Mouse (Mus musculus) megakaryocyte, embryonic 14.5 days (primary cell): ENCODE measurements around the gene Gm19935. TPM values are rescaled to one million over a fixed set of nuclear protein-coding genes. Genes with fewer than 3 reads are reported as not detected.
A peak's percentile ranks its signal among the peaks of the same experiment; 100 is the strongest.

Experiments
- H3K27me3 ChIP-seq: replicated peaks from 2 replicates; pipeline ENCODE3; 2012; ENCODE audit warnings: inconsistent platforms
- H3K36me3 ChIP-seq: replicated peaks from 2 replicates; pipeline ENCODE3; 2012; ENCODE audit warnings: low read length, inconsistent platforms, mixed read lengths
- H3K4me1 ChIP-seq: 2 replicates; pipeline ENCODE4 v1.6.1; 2012; ENCODE audit warnings: inconsistent platforms
- H3K4me3 ChIP-seq: replicated peaks from 2 replicates; pipeline ENCODE3; 2012; ENCODE audit warnings: moderate library complexity, mild to moderate bottlenecking, inconsistent platforms
- H3K9me3 ChIP-seq: 2 replicates; pipeline ENCODE4 v1.6.1; 2012; ENCODE audit warnings: inconsistent platforms
- FLI1 ChIP-seq: IDR thresholded peaks from 2 replicates; pipeline ENCODE4 v1.6.1; 2012; ENCODE audit warnings: low read length, inconsistent platforms, mixed read lengths
- GATA1 ChIP-seq: IDR thresholded peaks from 3 replicates; pipeline ENCODE4 v1.6.1; 2012; ENCODE audit warnings: mixed read lengths, low read length, inconsistent platforms, borderline replicate concordance
- polyA plus RNA-seq: library from polyadenylated mRNA; stranded (reverse); fragments of >175 nt; gene quantifications from 2 replicates; pipeline ENCODE4 v1.2.3, GENCODE M21; 2012; ENCODE audit warnings: low replicate concordance; ENCODE audit not compliant: insufficient read depth

Gm19935 gene
- polyA plus RNA-seq, 1 experiment, result not detected

DNA sequence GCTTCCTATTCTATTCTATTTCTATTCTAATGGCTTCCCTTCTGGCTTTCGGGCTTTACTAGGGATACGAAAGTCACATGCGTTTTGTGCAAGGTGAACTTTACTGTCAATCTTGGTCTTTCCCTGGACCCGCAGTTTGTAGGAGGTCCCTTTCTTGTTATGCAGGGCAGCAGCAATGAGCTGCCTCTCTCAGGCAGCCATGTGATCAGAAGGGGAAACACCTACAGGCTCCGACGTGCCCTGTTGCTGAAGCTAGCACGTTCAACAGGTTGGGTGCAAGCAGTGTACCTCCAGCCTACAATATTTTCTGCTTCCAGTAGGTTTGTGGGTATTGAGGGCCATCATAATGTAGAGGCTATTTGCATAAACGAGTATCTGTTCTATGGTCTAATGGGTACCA lies 13.8 kb upstream of the Gm19935 start:
- Histone ChIP-seq H3K4me3 (no peak overlapping the region), H3K9me3 (no peaks in the 10 kb centered on the region), H3K27me3 (no peaks in the 10 kb centered on the region), H3K36me3 (no peaks in the 10 kb centered on the region), H3K4me1 (peaks cover 37% of the 10 kb centered on the region)
- TF ChIP-seq GATA1, result no peak
- no peak for TF ChIP-seq FLI1

GRCm38 (mm10) chr8:90829825-90830224 lies 12.6 kb upstream of the Gm19935 start:
- TF ChIP-seq GATA1, result no peak
- no peak for TF ChIP-seq FLI1
- Histone ChIP-seq H3K27me3 (no peaks in the 10 kb centered on the region), H3K4me1 (peaks cover 46% of the 10 kb centered on the region), H3K36me3 (no peaks in the 10 kb centered on the region), H3K9me3 (no peaks in the 10 kb centered on the region), H3K4me3 (no peak overlapping the region)

DNA sequence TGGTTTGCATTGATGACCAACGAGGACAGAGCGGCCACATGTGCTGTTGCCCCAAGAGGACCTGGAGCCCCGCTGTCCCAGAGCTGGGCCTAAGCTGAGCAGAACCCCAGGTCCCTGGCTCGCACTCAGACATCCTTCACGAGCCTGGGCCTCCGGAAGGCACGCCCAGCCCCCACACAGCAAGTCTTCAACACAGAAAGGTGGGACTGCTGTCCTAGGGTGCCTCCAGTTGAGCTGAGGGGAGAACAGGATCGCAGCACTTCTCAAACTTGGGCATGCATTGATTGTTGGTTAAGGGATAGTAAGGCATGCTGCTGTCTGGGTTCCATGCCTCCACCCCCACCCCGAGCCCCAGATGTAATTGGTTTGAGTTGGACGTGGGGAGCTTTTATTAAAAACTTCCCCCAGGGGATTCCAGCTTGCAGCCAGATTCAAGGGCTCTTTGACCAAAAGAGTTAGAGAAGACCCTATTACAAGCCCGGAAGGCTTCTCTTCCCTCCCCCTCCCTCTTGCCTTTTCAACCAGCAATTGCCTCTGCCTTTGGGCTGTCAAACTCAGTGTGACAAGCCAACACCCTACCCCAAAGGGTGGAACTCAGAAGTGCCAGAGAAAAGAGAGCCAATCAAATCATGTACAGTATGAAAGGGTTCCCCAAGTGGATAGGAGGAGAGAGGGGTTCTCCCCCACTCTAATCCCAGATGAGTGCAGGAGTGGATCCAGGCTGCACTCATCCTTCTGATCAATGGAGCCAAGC lies 12.0 kb upstream of the Gm19935 start:
- no peak for TF ChIP-seq GATA1
- TF ChIP-seq FLI1, result no peak

GRCm38 (mm10) chr8:90828181-90828986 lies 11.2 kb upstream of the Gm19935 start, which contains the start of gene Chd9:
Gene Chd9, plus strand, starts transcription at chr8:90828352.
- Histone ChIP-seq H3K9me3 (no peaks in the 10 kb centered on the region), H3K4me3 (peak within 1 kb of the TSS; percentile 95), H3K4me1 (peaks cover 44% of the 10 kb centered on the region), H3K36me3 (no peaks in the 10 kb centered on the region), H3K27me3 (no peaks in the 10 kb centered on the region)
- TF ChIP-seq FLI1 (no peak), GATA1 (no peak)

More for the DNA sequence above, 12.0 kb upstream of the Gm19935 start:
- Histone ChIP-seq H3K4me1 (peaks cover 44% of the 10 kb centered on the region), H3K36me3 (no peaks in the 10 kb centered on the region), H3K4me3 (peak overlapping the region; percentile 95), H3K9me3 (no peaks in the 10 kb centered on the region), H3K27me3 (no peaks in the 10 kb centered on the region)

- H3K27me3 ChIP-seq, result no peaks in the 10 kb centered on the region
- H3K36me3 ChIP-seq, result no peaks in the 10 kb centered on the region
- peaks cover 52% of the 10 kb centered on the region for H3K4me1 ChIP-seq
- TF ChIP-seq FLI1 (no peak), GATA1 (no peak)
- peak overlapping the region; percentile 46 for H3K4me3 ChIP-seq
- H3K9me3 ChIP-seq, result no peaks in the 10 kb centered on the region
Observed at GRCm38 (mm10) chr8:90825459-90825871, 8.3 kb upstream of the Gm19935 start.

DNA sequence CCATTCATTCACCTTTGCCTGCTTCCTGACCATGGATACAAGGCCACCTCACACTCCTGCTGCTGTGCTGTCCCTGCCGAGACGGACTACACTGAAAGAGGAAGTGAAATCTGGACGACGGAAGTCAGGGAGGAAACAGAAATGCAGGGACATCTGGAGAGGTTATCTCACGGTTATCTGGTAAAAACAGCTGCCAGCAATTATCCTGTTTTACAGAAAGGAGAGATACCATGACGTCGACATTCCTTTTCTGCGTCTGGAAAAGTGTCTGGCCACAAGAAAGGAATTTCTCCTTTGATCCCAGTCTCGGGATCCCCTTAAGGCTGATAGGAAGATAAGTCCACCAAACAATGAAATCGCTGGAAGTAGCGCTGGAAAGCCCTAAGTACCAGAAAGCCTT lies 5.2 kb upstream of the Gm19935 start:
- Histone ChIP-seq H3K36me3 (no peaks in the 10 kb centered on the region), H3K4me1 (peaks cover 43% of the 10 kb centered on the region), H3K27me3 (peaks cover 3% of the 10 kb centered on the region), H3K4me3 (no peak overlapping the region), H3K9me3 (no peaks in the 10 kb centered on the region)
- no peak for TF ChIP-seq FLI1
- TF ChIP-seq GATA1, result no peak

- H3K4me3 ChIP-seq, result no peak overlapping the region
- no peaks in the 10 kb centered on the region for H3K9me3 ChIP-seq
- peaks cover 7% of the 10 kb centered on the region for H3K27me3 ChIP-seq
- no peaks in the 10 kb centered on the region for H3K36me3 ChIP-seq
- TF ChIP-seq FLI1 (no peak), GATA1 (no peak)
- H3K4me1 ChIP-seq, result peaks cover 36% of the 10 kb centered on the region
Observed at GRCm38 (mm10) chr8:90820321-90820696, 3.1 kb upstream of the Gm19935 start.

DNA sequence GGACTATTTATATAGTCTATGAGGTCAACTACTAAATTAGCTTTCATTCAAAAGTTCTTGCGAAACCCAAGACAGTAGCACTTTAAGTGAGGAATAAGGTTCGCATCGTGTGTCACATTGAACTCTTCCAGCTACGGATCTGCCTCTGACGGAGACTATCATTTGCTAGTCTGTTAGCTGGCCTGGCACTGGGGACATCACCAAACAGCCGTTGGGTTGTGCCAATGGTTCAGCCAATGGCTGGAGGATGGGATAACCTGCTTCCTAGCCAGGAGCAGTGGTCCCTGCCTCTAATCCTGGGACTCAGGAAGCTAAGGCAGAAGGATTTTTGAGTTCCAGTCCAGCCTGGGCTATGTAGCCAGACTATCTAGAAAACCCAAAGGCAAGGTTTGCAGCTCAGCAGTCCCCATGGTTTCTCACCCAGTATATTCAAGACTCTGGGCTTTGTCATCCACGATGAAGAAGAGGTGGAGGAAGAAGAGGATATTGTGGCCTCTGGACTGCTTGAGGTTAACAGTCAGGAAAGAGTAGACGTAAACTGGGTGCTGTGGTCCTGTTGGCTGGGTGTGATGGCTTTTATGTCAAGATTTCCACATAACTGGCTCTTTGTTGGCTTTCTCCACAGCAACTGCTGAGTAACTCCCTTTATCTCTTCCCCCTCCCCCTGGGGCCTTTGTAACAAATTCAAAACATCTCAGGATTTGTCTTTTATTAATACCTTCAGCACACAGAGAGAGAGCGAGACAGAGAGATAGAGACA lies 2.5 kb upstream of the Gm19935 start:
- H3K4me3 ChIP-seq, result peak overlapping the region; percentile 46
- H3K36me3 ChIP-seq, result no peaks in the 10 kb centered on the region
- peaks cover 7% of the 10 kb centered on the region for H3K27me3 ChIP-seq
- peaks cover 34% of the 10 kb centered on the region for H3K4me1 ChIP-seq
- H3K9me3 ChIP-seq, result no peaks in the 10 kb centered on the region
- TF ChIP-seq FLI1, result no peak
- TF ChIP-seq GATA1, result no peak

DNA sequence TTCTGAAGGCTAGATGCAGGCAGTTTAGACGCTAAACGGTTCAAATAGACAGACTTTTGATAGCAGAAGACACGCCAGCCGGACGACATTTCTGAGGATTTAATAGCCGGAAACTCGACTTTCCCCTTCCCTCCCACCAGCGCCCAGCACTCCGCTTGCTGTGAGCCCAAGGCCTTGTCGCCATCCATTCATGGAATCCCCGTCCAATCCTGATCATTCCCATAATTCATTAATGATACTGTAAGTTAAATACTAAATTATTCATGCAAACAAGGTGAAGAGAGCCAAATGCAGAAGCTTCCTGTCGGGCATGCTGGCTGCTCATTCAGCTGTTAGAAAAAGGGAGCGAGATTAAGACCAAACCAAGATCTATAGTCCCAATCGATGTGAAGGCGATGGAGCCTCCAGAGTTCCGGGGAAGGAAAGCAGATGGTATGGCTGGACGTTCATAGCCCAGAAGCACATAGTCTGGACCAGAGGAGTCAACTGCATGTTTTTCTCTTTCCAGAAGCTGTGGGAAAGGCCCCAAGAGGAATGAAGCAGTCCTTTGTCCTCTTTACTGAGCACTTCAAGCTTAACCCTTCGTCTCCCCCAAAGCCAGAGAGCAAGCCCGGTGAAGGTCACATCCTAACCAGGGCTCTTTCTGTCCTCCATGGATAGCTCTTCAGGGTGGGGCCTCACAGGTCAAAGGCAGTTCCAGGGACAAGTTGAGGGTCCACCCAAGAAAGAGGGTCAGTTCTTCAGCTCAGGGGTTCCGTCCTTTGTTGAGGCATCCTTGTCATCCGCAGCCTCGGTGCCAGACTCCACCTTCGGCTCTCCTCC lies 921 bp downstream of the Gm19935 start:
- Histone ChIP-seq H3K27me3 (peaks cover 7% of the 10 kb centered on the region), H3K4me1 (peaks cover 20% of the 10 kb centered on the region), H3K36me3 (no peaks in the 10 kb centered on the region), H3K4me3 (no peak overlapping the region), H3K9me3 (no peaks in the 10 kb centered on the region)
- TF ChIP-seq GATA1, result no peak
- TF ChIP-seq FLI1, result no peak
